Comparison of ENCODE assay signal across 9 mouse cellular contexts in genomic region chr9:103501861-103502364, GRCm38 (mm10). TPM values are rescaled to one million over a fixed set of nuclear protein-coding genes. Genes with fewer than 3 reads are reported as not detected.
DNase-seq lines count a peak whose midpoint lies in the region; ATAC-seq lines count a peak whose summit lies in the region.
"Had no signal": no experiment of that assay in that cellular context is flagged by ENCODE, and none has a peak within 500 bp of the region (broad histone marks: within the 10 kb centered on the region; RNA-seq: fewer than 3 reads in every experiment).

No protein-coding gene starts in this region.

- no peaks in the 10 kb centered on the region for H3K27me3 ChIP-seq in forebrain, embryonic 13.5 days
- H3K27me3 ChIP-seq in midbrain, embryonic 11.5 days (ENCODE audit: control insufficient read depth, insufficient read depth, low read length) = peaks cover 2% of the 10 kb centered on the region; the same call in 1 of the 2 replicates
- H3K27me3 ChIP-seq: stomach, embryonic 15.5 days had no signal

- H3K36me3 ChIP-seq in forebrain, embryonic 13.5 days (ENCODE audit: poor library complexity, severe bottlenecking) = peaks cover 17% of the 10 kb centered on the region; the same call in 1 of the 2 replicates
- H3K36me3 ChIP-seq in midbrain, embryonic 11.5 days (ENCODE audit: control insufficient read depth, insufficient read depth, low read length) = no peaks in the 10 kb centered on the region
- H3K36me3 ChIP-seq: stomach, embryonic 15.5 days had no signal

- H3K9me3 ChIP-seq in forebrain, embryonic 13.5 days (replicated peaks) = no peaks in the 10 kb centered on the region
- H3K9me3 ChIP-seq in midbrain, embryonic 11.5 days (ENCODE audit: control insufficient read depth, low read length) = no peaks in the 10 kb centered on the region
- H3K9me3 ChIP-seq: stomach, embryonic 15.5 days had no signal

- H3K4me3 ChIP-seq in forebrain, embryonic 13.5 days = no peak overlapping the region
- no peak overlapping the region for H3K4me3 ChIP-seq in midbrain, embryonic 11.5 days (ENCODE audit: low read depth, low read length)
- H3K4me3 ChIP-seq: stomach, embryonic 15.5 days had no signal

- H3K4me2 ChIP-seq in forebrain, embryonic 13.5 days = peak overlapping the region; percentile 29
- H3K4me2 ChIP-seq in midbrain, embryonic 11.5 days = peak overlapping the region; percentile 7; the same call in 1 of the 2 replicates
- H3K4me2 ChIP-seq: stomach, embryonic 15.5 days had no signal

- H3K27ac ChIP-seq in forebrain, embryonic 13.5 days = peak overlapping the region; percentile 91
- H3K27ac ChIP-seq in midbrain, embryonic 11.5 days (ENCODE audit: low read depth, low read length) = no peak overlapping the region
- H3K27ac ChIP-seq: stomach, embryonic 15.5 days had no signal

- peak; percentile 65 for ATAC-seq in forebrain, embryonic 13.5 days
- peak; percentile 74 for ATAC-seq in midbrain, embryonic 11.5 days (ENCODE audit: low FRiP score)

- peaks cover 66% of the 10 kb centered on the region for H3K4me1 ChIP-seq in forebrain, embryonic 13.5 days
- peaks cover 25% of the 10 kb centered on the region for H3K4me1 ChIP-seq in midbrain, embryonic 11.5 days (ENCODE audit: control insufficient read depth, insufficient read depth, low read length)

- H3K9ac ChIP-seq in forebrain, embryonic 13.5 days = peak overlapping the region; percentile 10; the same call in 1 of the 2 replicates
- H3K9ac ChIP-seq in midbrain, embryonic 11.5 days (ENCODE audit: low read length) = no peak overlapping the region
- H3K9ac ChIP-seq: stomach, embryonic 15.5 days had no signal

- DNase-seq in cerebellum, postnatal 14 days = peak; percentile 59 to 62
- peak; percentile 64 to 76 for DNase-seq in layer of hippocampus, adult 8-10 months (ENCODE audit: low spot score in 2 of 2)
- DNase-seq in midbrain, embryonic 11.5 days (ENCODE audit: low spot score, missing footprints) = peak; percentile 92
- DNase-seq in kidney, postnatal 14 days = no peak
- no peak for DNase-seq in natural killer cell, adult 2 months (ENCODE audit: low spot score in 2 of 2)
- no peak for DNase-seq in gastrocnemius, adult 18-20 months (ENCODE audit: low spot score)

- WGBS in forebrain, embryonic 13.5 days = 5% methylated on average over 14 of the region's 14 CpGs
- WGBS in midbrain, embryonic 11.5 days = 9% methylated on average over 14 of the region's 14 CpGs

RNA-seq across cellular contexts. Expression of gene Bfsp2, which starts 21.7 kb away (rescaled TPM):
- 1.8 and 2.5 TPM in 2 replicates for polyA plus RNA-seq in forebrain, embryonic 13.5 days (2015; fragmentation: Nextera tagmentation; extraction: Ambion mirVana)
- total RNA-seq in layer of hippocampus, adult 8-10 months (2022) = 1 to 10 TPM; 2.0 to 4.5 (median 4.3) TPM
- polyA plus RNA-seq in midbrain, embryonic 11.5 days (2014; fragmentation: Nextera tagmentation; extraction: Ambion mirVana) = 1.7 and 2.6 TPM in 2 replicates
- under 1 TPM; 0.41 to 0.71 TPM for total RNA-seq in gastrocnemius, adult 18-20 months (2021)
- total RNA-seq: liver, adult 2 months had no signal

Comparison
In these comparisons a context has a peak if more than half of its experiments do, and no peak if none do; other contexts are left out.
1. DNase-seq: peak in cerebellum, postnatal 14 days (2 of 2), layer of hippocampus, adult 8-10 months (2 of 2) and midbrain, embryonic 11.5 days (single experiment); none in kidney, postnatal 14 days (single experiment), natural killer cell, adult 2 months (0 of 2) and gastrocnemius, adult 18-20 months (single experiment).